Mouse (Mus musculus) forebrain, embryonic 16.5 days (tissue): ENCODE data around the gene Srf. TPM values are rescaled to one million over a fixed set of nuclear protein-coding genes. Genes with fewer than 3 reads are reported as not detected.

Experiments
- ATAC-seq: fragments of 200-750 bp; cut with Nextera tagmentation; 2 replicates; pipeline ENCODE4 v1.8.0; 2017; ENCODE audit warnings: mild to moderate bottlenecking, moderate library complexity
- H3K27ac ChIP-seq: fragments of 300-500 bp; sonication (generic); 2 replicates; pipeline ENCODE4 v1.5.1; 2014; ENCODE audit warnings: low read length, control low read depth
- H3K27me3 ChIP-seq: fragments of 300-500 bp; sonication (generic); replicated peaks from 2 replicates; pipeline ENCODE4 v1.6.1; 2014; ENCODE audit warnings: low read length; ENCODE audit not compliant: control insufficient read depth, insufficient read depth
- H3K36me3 ChIP-seq: fragments of 300-500 bp; sonication (generic); 2 replicates; pipeline ENCODE4 v1.6.1; 2014; ENCODE audit not compliant: control insufficient read depth, insufficient read depth
- H3K4me1 ChIP-seq: fragments of 300-500 bp; sonication (generic); replicated peaks from 2 replicates; pipeline ENCODE4 v1.6.1; 2014; ENCODE audit warnings: low read length; ENCODE audit not compliant: control insufficient read depth, insufficient read depth
- H3K4me2 ChIP-seq: fragments of 300-500 bp; sonication (generic); 2 replicates; pipeline ENCODE4 v1.6.1; 2014; ENCODE audit warnings: mild to moderate bottlenecking, low read length, control low read depth
- H3K4me3 ChIP-seq: fragments of 300-500 bp; sonication (generic); replicated peaks from 2 replicates; pipeline ENCODE4 v1.5.1; 2014; ENCODE audit warnings: mild to moderate bottlenecking, low read length, control low read depth
- H3K9ac ChIP-seq: fragments of 300-500 bp; sonication (generic); replicated peaks from 2 replicates; pipeline ENCODE4 v1.6.1; 2014; ENCODE audit warnings: low read depth, low read length, control low read depth
- H3K9me3 ChIP-seq: fragments of 300-500 bp; sonication (generic); 2 replicates; pipeline ENCODE4 v1.6.1; 2016; ENCODE audit warnings: low read length; ENCODE audit not compliant: control insufficient read depth
- WGBS: fragments of 180-500 bp; shearing (Covaris S2); extraction: QIAGEN DNeasy Blood & Tissue Kit; methylation state at CpG from one replicate; pipeline ENCODE4 v1.1.7; 2014; 5-methylcytosine and 5-hydroxymethylcytosine counted together
- microRNA-seq: library from miRNA; unstranded; fragments of <30 nt; microRNA quantifications from one replicate; pipeline ENCODE4, GENCODE M21; 2017
- polyA plus RNA-seq: library from polyadenylated mRNA; unstranded; fragments of >200 nt; fragmentation: Nextera tagmentation; extraction: Ambion mirVana; gene quantifications from 2 replicates; pipeline ENCODE4 v1.2.1, GENCODE M21; 2015

Srf gene
- polyA plus RNA-seq, 1 experiment from 2014 or later: 3.4 TPM

GRCm38 (mm10) chr17:46513329-46513728 lies 42.6 kb downstream of the Srf start:
- 67% methylated on average over 2 of the region's 2 CpGs for WGBS
- no peak overlapping the region for H3K4me3 ChIP-seq
- no peak overlapping the region for H3K27ac ChIP-seq
- ATAC-seq: peak; percentile 71; the same call in 1 of the 2 replicates
- no peak overlapping the region for H3K9ac ChIP-seq
- no peak overlapping the region for H3K4me2 ChIP-seq
- H3K36me3 ChIP-seq: no peaks in the 10 kb centered on the region
- no peaks in the 10 kb centered on the region for H3K27me3 ChIP-seq
- no peaks in the 10 kb centered on the region for H3K4me1 ChIP-seq
- H3K9me3 ChIP-seq: no peaks in the 10 kb centered on the region

GRCm38 (mm10) chr17:46511059-46511710 lies 44.8 kb downstream of the Srf start:
- WGBS: 39% methylated on average over 11 of the region's 11 CpGs
- Histone ChIP-seq H3K27me3 (no peaks in the 10 kb centered on the region), H3K9ac (no peak overlapping the region), H3K4me1 (no peaks in the 10 kb centered on the region), H3K9me3 (no peaks in the 10 kb centered on the region), H3K36me3 (no peaks in the 10 kb centered on the region), H3K4me3 (no peak overlapping the region), H3K27ac (no peak overlapping the region), H3K4me2 (no peak overlapping the region)
- no peak for ATAC-seq

- Histone ChIP-seq H3K4me3 (no peak overlapping the region), H3K36me3 (no peaks in the 10 kb centered on the region)
- WGBS: 90% methylated on average over 3 of the region's 3 CpGs
Observed at GRCm38 (mm10) chr17:46505617-46506016, 50.4 kb downstream of the Srf start.

GRCm38 (mm10) chr17:46503847-46504638 lies 51.9 kb downstream of the Srf start:
- ATAC-seq: no peak
- no peak overlapping the region for H3K9ac ChIP-seq
- 83% methylated on average over 14 of the region's 14 CpGs for WGBS
- H3K27ac ChIP-seq: no peak overlapping the region
- H3K4me3 ChIP-seq: no peak overlapping the region
- H3K4me1 ChIP-seq: no peaks in the 10 kb centered on the region
- H3K36me3 ChIP-seq: no peaks in the 10 kb centered on the region
- no peaks in the 10 kb centered on the region for H3K9me3 ChIP-seq
- H3K4me2 ChIP-seq: no peak overlapping the region
- H3K27me3 ChIP-seq: no peaks in the 10 kb centered on the region

More at GRCm38 (mm10) chr17:46505617-46506016, 50.4 kb downstream of the Srf start:
- H3K4me1 ChIP-seq: no peaks in the 10 kb centered on the region
- no peaks in the 10 kb centered on the region for H3K9me3 ChIP-seq
- no peak overlapping the region for H3K27ac ChIP-seq
- no peaks in the 10 kb centered on the region for H3K27me3 ChIP-seq
- no peak for ATAC-seq
- H3K9ac ChIP-seq: no peak overlapping the region
- no peak overlapping the region for H3K4me2 ChIP-seq

- Histone ChIP-seq H3K27me3 (no peaks in the 10 kb centered on the region), H3K4me1 (no peaks in the 10 kb centered on the region), H3K4me3 (no peak overlapping the region), H3K36me3 (no peaks in the 10 kb centered on the region), H3K4me2 (no peak overlapping the region), H3K9me3 (no peaks in the 10 kb centered on the region), H3K27ac (no peak overlapping the region), H3K9ac (no peak overlapping the region)
- WGBS: 95% methylated on average over 2 of the region's 2 CpGs
- no peak for ATAC-seq
Observed at GRCm38 (mm10) chr17:46502775-46503174, 53.2 kb downstream of the Srf start.

Small RNA genes lying within 50 kb of the gene (microRNA-seq; reads per million reads assigned to microRNA genes)
- gene Mir6976: 0.83 reads per million

Other genes starting within 250 kb of the Srf start
- gene Abcc10, start 227.8 kb downstream of the Srf start, polyA plus RNA-seq: 7.2 and 8.1 TPM in 2 replicates
- 13.2 and 14.2 TPM in 2 replicates for gene Zfp318, start 172.4 kb downstream of the Srf start, polyA plus RNA-seq
- 2.1 and 2.2 TPM in 2 replicates for gene Crip3, start 127.2 kb downstream of the Srf start, polyA plus RNA-seq
- gene Slc22a7, start 117.7 kb downstream of the Srf start, polyA plus RNA-seq: not detected in 2 replicates
- gene Ttbk1, start 68.5 kb downstream of the Srf start, polyA plus RNA-seq: 5.1 and 5.6 TPM in 2 replicates
- 26.0 and 26.6 TPM in 2 replicates for gene Dnph1, start 59.5 kb downstream of the Srf start, polyA plus RNA-seq
- 17.3 and 19.8 TPM in 2 replicates for gene Cul9, start 9.8 kb downstream of the Srf start, polyA plus RNA-seq
- gene Ptk7, start 73.3 kb upstream of the Srf start, polyA plus RNA-seq: 33.9 and 36.5 TPM in 2 replicates
- 42.8 and 43.9 TPM in 2 replicates for gene Klc4, start 89.8 kb upstream of the Srf start, polyA plus RNA-seq
- 66.1 and 74.9 TPM in 2 replicates for gene Mrpl2, start 90.1 kb upstream of the Srf start, polyA plus RNA-seq
- gene Cul7, start 94.2 kb upstream of the Srf start, polyA plus RNA-seq: 38.8 and 42.8 TPM in 2 replicates
- gene Rrp36, start 118.2 kb upstream of the Srf start, polyA plus RNA-seq: 47.7 and 51.1 TPM in 2 replicates
- 208 and 240 TPM in 2 replicates for gene Mea1, start 122.6 kb upstream of the Srf start, polyA plus RNA-seq
- 191 and 194 TPM in 2 replicates for gene Klhdc3, start 124.7 kb upstream of the Srf start, polyA plus RNA-seq
- gene Ppp2r5d, start 148.9 kb upstream of the Srf start, polyA plus RNA-seq: 87.5 and 96.6 TPM in 2 replicates
- 22.7 and 24.6 TPM in 2 replicates for gene Pex6, start 155.3 kb upstream of the Srf start, polyA plus RNA-seq
- 0.93 and 1.1 TPM in 2 replicates for gene Gnmt, start 173.0 kb upstream of the Srf start, polyA plus RNA-seq
- 61.9 and 64.5 TPM in 2 replicates for gene Cnpy3, start 196.0 kb upstream of the Srf start, polyA plus RNA-seq
- 0.39 TPM in 1 of 2 replicates, not detected in the other for gene Ptcra, start 207.5 kb upstream of the Srf start, polyA plus RNA-seq
- gene 2310039H08Rik, start 216.5 kb upstream of the Srf start, polyA plus RNA-seq: 52.8 and 56.0 TPM in 2 replicates
- 107 and 115 TPM in 2 replicates for gene Rpl7l1, start 226.5 kb upstream of the Srf start, polyA plus RNA-seq